Mouse (Mus musculus): Measurements from ENCODE around the gene Mylk4. TPM values are rescaled to one million over a fixed set of nuclear protein-coding genes. Genes with fewer than 3 reads are reported as not detected.

Mylk4 gene
- polyA plus RNA-seq, 1 experiment = 0.66 TPM

DNA sequence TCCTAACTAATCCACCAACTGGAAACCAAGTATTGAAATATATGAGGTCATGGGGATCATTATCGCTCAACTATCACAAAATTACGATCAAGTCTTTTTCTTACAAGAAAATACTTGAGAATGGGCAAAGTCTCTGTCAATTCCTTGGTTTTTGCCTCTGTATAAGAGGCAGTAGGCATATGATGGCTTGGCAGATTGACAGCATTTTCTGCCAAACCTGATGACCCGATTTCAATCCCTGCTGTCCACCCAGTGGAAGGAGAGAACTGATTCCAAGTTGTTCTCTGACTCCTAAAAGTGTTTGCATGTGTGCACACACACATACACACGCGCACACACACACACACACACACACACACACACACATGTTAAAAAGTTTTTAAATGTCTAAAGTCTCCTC, 124.5 kb downstream of the Mylk4 start:
- Histone ChIP-seq H3K27me3 (replicated peaks; ENCODE audit: control insufficient read depth, insufficient read depth, low read length) (no peaks in the 10 kb centered on the region), H3K4me1 (ENCODE audit: control insufficient read depth, insufficient read depth, low read length) (no peaks in the 10 kb centered on the region), H3K4me3 (ENCODE audit: insufficient read depth, low read depth, low read length) (no peak overlapping the region), H3K27ac (ENCODE audit: insufficient read depth, low read depth, low read length) (no peak overlapping the region), H3K36me3 (ENCODE audit: control insufficient read depth, insufficient read depth, low read length) (no peaks in the 10 kb centered on the region)
- no peak for TF ChIP-seq POLR2A (IDR thresholded peaks at IDR 0.05; ENCODE audit: low read depth, low read length)
- WGBS = 89% methylated on average over 5 of the region's 5 CpGs
- no peak for DNase-seq

DNA sequence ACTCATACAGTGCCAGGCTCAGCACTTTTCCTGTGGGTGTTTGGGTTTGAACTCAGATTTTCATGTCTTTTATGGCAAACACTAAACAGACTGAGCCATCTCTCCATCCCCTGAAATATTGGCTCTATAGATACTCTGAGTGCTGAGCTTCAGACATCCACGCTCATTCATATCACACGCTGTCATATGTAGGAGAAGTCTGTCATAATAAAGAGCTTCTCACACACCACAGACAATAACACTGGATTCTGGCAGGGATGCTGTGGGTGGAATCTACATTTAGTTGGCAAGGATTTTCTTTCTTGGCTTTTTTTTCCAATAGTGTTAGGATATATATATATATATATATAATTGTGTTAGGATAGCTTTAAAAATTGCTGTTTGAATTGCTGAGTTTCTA, 126.2 kb downstream of the Mylk4 start:
- DNase-seq = no peak

More for the DNA sequence above, 126.2 kb downstream of the Mylk4 start:
- H3K27me3 ChIP-seq (replicated peaks; ENCODE audit: control insufficient read depth, insufficient read depth, low read length) = no peaks in the 10 kb centered on the region; the same call in 1 of the 2 replicates
- no peak overlapping the region for H3K27ac ChIP-seq (ENCODE audit: insufficient read depth, low read depth, low read length)
- no peak for TF ChIP-seq CTCF (conservative IDR thresholded peaks at IDR 0.05; ENCODE audit: insufficient read depth, insufficient read length, low read depth, low read length)
- no peak for TF ChIP-seq POLR2A (IDR thresholded peaks at IDR 0.05; ENCODE audit: low read depth, low read length)
- H3K36me3 ChIP-seq (ENCODE audit: control insufficient read depth, insufficient read depth, low read length) = no peaks in the 10 kb centered on the region
- no peaks in the 10 kb centered on the region for H3K4me1 ChIP-seq (ENCODE audit: control insufficient read depth, insufficient read depth, low read length)
- H3K4me3 ChIP-seq (ENCODE audit: insufficient read depth, low read depth, low read length) = no peak overlapping the region
- 97% methylated on average over 2 of the region's 2 CpGs for WGBS

Other genes starting within 250 kb of the Mylk4 start
- 25.5 and 27.6 TPM in 2 replicates for gene Wrnip1, start 18.1 kb upstream of the Mylk4 start, polyA plus RNA-seq (2012; rRNA removed)
- gene D930007J09Rik, start 18.9 kb upstream of the Mylk4 start, polyA plus RNA-seq (2012; rRNA removed) = not detected in 2 replicates
- 6.9 and 7.7 TPM in 2 replicates for gene Serpinb1a, start 67.2 kb upstream of the Mylk4 start, polyA plus RNA-seq (2012; rRNA removed)
- gene Serpinb1c, start 114.3 kb upstream of the Mylk4 start, polyA plus RNA-seq (2012; rRNA removed) = 0.11 TPM in 1 of 2 replicates, not detected in the other
- 6.1 and 7.1 TPM in 2 replicates for gene Serpinb6b, start 181.3 kb upstream of the Mylk4 start, polyA plus RNA-seq (2012; rRNA removed)
- 9.7 and 14.2 TPM in 2 replicates for gene Serpinb9, start 219.3 kb upstream of the Mylk4 start, polyA plus RNA-seq (2012; rRNA removed)
- gene Serpinb9b, start 243.5 kb upstream of the Mylk4 start, polyA plus RNA-seq (2012; rRNA removed) = 0.03 and 0.08 TPM in 2 replicates

Measured in kidney, adult 2 months (tissue).